Mouse (Mus musculus): ENCODE data around the gene Atp1a1.

Gene Atp1a1

DNA sequence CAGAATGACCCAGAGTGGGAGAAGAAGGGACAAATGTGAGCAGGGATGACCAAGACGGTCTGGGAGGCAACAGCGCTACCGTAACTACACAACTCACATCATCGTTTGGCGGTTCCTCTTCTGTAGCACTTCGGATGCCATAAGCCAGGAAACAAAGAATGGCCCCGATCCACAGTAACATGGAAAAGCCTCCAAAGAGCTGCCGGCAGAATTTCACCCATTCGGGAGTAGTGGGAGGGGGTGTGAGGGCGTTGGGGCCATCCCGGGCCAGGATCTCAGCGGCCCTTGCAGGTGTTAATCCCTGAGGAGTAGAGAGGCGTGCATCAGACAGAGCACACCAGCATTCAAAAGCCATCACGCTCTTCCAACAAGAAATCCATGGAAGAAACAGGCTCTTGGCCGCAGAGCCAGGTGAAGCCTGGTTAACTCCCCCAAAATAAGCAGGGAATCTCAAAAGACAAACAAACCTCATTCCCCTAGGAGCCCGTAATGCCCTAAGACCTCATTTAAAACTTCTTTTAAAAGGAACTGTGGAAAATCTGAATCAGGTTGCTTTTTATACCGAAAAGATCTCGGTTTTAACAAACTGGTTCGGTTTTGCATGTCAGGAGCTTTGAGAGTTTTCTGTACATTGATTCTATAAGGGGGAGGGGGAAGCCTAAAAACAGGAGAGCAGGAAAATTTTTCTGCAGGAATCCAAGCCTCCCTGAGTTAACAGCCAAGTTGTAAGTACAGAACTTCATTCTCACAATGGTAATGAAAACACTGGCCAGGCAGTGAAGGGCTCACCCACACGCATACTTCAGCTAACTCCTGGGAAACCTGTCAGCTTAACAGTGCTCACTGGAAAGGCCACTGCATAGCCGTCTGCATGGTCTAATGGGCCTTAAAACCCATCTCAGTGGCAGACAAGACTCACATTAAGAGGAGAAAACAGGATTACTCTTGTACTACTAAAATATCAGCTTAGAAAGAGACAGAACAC lies 11.9 kb downstream of the Atp1a1 start:
- no peak for DNase-seq

DNA sequence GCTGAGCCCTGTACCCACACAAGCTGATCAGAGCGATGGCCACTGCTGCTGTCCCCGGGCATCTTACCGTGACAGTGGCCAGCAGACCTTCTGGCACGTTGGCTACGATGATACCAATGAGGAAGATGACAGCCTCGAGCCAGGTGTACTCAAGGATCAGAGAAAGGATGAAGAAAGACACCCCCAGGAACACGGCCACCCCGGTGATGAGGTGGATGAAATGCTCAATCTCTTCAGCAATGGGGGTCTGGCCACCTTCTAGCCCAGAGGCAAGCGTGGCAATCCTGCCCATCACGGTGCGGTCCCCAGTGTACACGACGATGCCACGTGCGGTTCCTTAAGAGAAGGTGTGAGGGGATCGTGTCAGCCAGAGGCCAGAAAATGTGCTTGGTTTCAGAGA lies 14.1 kb downstream of the Atp1a1 start:
- no peak for DNase-seq

DNA sequence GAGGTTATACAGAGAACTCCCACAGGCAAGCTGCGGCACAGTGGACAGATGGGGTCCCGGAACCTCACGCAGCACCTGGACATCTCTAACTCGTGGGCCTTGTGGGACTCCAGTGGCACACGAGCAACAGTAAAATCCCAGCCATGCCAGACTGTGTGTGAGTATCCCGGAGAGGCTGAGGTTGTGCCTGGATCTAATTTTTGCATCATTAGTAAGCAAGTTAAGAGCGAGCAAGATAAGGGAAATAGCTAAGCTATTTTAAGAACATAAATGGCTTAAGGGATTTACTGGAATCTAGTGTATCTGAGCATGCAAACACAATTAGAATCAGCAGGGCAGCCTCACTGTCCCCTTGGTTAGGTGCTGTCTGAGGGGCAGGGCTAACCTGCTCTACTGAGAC lies 16.2 kb downstream of the Atp1a1 start:
- DNase-seq = no peak

DNA sequence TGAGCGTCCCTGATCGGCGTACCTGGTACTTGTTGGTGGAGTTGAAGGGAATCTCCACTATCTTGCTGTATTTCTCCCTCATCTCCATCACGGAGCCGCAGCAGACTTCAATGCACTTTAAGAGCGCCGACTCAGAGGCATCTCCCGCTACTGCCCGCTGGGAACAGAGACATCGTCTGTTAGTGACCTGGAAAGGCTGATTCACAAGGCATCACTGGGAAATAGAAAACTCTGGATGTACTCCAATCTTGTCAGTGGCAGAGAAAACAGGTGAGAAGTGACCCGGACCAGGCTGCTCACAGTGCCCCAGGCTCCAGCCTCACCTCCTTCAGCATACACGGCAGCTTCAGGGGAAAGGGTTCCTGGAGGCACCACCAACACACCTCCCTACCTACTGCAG lies 17.7 kb downstream of the Atp1a1 start:
- DNase-seq = no peak

- no peak for DNase-seq
Observed at GRCm38 (mm10) chr3:101578072-101578471, 26.4 kb downstream of the Atp1a1 start.

DNA sequence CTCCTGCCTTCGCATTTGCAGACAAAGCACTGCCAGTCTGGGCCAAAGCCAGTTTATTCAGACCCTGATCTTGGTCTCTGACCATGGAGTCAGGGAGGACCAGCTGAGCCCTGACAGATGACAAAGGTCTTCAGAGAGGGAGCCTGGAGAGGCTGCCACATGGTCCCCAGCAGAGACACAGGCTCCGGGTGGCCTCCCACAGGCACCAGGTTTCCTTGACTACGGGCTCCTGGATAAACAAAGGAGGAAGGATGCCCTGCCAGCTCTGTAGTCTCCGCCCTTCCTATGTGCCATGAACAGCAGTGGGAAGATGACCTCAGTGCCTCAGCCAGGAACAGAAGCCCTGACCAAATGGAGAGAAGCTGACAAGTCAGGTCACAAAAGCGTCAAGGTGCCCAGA lies 27.1 kb downstream of the Atp1a1 start:
- DNase-seq = peak; percentile 84

DNA sequence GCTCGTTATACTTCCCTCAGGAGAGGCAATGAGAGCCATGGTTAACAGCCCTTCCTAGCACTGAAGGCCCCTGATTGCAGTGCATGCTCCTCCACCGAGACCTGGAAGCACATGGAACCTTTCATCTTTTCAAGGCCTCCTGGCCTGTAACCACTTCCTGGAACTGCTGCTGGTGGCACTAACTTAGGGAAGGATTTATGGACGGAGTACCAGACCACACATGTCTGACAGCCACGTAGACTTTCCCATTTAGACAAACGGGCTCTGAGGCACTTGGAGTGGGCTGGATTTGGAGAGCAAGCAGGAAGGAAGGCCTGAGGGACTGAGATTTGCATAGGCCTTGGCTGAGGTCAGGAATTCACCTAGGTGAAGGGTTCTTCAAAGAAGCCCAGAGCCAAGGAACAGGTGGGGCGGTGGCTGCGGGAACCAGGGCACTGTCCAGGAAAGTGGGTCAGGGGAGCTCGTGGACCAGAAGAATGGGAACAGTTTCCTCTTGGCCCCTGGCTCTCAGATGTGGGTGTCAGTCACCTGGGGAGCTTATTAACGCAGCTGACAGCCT lies 28.9 kb downstream of the Atp1a1 start:
- DNase-seq = no peak

GRCm38 (mm10) chr3:101574463-101575193 lies 29.9 kb downstream of the Atp1a1 start:
- DNase-seq = no peak

GRCm38 (mm10) chr3:101572991-101573390 lies 31.5 kb downstream of the Atp1a1 start:
- DNase-seq = no peak

DNA sequence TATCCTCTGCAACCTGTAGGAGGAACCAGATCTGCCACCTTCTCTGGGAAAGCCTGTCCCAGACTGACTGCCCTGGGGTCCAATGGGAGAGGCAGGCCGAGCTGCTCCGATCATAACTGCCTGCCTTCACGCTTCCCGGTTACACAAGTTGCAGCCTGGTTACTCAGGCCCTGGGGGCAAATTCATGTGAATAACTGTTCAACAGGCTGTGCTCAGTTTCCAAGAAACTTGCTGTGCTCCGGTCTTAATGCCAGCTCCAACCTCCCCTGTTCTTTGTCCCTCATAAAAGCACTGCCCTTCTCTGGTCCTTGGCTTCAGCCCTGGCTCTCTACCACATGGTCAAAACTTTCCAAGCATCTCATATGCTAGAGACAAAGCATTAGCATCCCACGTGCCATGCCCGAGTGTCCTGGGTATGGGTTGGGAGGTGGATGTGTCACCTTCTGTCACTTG lies 32.3 kb downstream of the Atp1a1 start:
- no peak for DNase-seq

DNA sequence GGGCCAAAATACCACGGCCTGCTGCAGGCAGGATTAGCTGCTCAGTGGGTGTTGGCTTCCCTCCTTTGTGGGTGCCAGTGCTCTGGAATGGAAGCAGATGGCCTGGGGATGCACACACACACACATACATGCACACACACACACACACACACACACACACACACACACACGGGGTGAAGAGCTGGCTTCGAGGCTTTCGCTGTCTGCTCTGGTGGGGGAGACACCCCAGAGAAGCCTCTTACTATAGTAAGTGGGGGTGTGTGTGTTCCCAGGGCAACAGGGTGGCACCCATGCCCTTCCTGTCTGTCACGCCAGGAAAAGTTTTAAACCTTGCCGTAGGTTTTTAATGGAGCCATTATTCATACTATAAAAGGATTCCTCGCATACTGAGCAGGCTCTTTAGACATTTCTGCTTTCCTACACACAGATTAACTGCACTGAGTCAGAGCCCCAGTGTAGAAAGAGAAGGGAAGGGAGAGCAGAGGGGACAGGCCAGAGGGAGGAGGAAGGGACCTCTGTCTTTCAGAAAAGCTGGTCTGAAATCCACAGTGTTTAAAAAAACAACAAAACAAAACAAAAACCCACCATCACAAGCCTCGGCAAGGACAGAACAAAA lies 32.9 kb downstream of the Atp1a1 start:
- no peak for DNase-seq

GRCm38 (mm10) chr3:101570747-101571514 lies 33.6 kb downstream of the Atp1a1 start:
- no peak for DNase-seq

DNA sequence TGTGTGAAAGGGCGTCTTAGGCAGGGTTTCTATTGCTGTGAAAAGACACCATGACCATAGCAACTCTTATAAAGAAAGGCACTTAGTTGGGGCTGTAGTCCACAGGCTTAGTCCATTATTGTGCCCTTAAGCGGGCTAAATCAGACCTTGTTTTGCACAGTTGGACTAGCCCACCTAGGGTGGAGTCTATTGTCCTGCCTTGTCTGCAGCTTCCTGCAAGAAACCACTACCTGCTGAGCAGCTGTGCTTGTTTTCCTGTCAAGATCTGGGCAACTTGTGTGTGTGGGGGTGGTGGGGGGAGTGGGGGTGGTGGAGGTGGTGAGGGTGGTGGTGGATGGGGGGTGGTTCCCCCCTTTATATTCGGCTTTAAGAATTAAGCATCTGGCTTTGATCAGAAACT lies 34.2 kb downstream of the Atp1a1 start:
- DNase-seq = no peak

- DNase-seq = no peak
Observed at GRCm38 (mm10) chr3:101568627-101569026, 35.9 kb downstream of the Atp1a1 start.

GRCm38 (mm10) chr3:101564011-101564410 lies 40.5 kb downstream of the Atp1a1 start:
- no peak for DNase-seq

- DNase-seq = peak; percentile 30
Observed at GRCm38 (mm10) chr3:101562510-101563209, 41.8 kb downstream of the Atp1a1 start.

GRCm38 (mm10) chr3:101561948-101562347 lies 42.5 kb downstream of the Atp1a1 start:
- no peak for DNase-seq

DNA sequence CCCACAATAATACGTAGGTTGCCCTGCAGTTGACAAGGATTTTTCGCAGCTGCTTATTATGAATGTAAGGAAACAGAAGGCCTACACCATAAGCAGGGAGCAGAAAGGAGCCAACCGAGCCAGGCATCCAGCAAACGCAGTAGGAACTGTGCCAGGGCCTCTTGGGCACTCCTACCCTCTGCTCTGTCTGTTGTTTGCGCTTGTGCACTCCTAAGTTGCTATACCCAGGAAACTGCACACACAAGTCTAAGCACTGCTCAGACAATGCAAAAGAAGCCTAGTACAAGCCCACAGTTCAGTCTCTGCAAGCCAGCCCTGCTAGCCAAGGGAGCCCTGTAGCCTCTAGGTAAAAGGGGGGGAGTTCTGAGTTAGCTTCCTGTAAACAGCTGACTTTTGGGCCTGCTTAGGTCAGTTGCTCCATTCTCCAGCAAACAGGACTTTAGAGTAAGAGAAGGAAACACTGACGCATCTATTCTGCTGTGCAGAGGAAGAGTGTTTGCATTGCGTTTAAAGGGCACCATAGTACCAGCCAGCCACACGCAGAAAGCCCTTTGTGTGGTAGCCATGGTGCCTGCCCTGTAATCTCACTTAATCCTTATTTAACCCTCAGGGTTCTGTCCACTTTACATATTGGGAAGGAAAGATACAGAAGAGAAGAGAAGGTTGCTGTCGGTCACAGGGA lies 43.5 kb downstream of the Atp1a1 start:
- peak; percentile 43 for DNase-seq

- DNase-seq = no peak
Observed at GRCm38 (mm10) chr3:101556712-101557111, 47.8 kb downstream of the Atp1a1 start.

DNA sequence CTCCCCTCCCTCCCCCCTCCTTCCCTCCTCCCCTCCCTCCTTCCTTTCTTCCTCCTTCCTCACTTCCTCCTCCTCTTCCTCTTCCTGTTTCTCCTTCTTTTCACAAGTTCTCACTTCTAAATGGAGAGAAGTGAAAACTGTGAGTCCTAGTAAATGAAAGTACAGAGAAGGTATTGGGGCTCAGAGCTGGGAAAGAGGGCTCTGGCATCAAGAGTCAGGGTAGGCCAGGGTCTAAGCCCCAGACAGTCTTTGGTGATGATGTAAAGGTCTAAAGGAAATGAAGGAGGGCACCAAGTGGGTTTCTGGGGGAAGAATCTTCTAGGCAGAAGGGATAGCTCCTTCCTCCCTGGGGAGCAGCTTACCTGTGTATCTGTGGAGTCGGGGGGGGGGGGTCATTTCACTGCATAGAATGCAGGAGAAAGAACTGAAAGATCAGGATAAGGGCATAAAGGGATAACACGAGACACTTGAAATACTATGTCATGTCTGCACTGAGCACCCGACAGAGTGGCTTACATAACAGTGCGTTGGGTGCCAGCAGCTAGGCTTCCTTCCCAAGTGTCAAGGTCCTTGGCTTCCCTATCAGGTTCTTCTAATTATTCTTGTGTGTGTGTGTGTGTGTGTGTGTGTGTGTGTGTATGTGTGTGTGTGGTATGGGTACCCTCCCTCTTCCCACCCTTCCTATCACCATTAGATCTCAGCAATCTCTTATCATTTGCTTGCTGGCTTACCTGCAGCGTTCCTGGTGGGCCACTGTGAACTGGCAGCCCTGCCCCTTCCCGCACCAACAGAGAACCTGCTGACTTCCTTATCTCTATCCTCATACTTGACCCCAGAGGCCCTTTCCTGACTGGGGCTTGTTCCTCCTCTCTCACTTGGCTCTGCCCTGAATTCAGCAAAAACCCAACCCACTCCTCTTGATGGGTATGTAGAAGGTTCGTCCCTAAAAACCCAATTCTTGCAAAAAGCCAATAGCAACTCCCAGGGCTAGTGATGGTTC lies 51.6 kb downstream of the Atp1a1 start:
- peak; percentile 38 for DNase-seq
